Mouse (Mus musculus) stomach, postnatal 0 days (tissue): ENCODE data around the gene Ranbp9.

Experiments used
- CTCF ChIP-seq: IDR thresholded peaks from 2 replicates; pipeline ENCODE4 v1.5.1; 2016; ENCODE audit warnings: antibody characterized with exemption, low read depth, mild to moderate bottlenecking, moderate library complexity
- EP300 ChIP-seq: optimal IDR thresholded peaks from 2 replicates; pipeline ENCODE3; 2016; ENCODE audit warnings: antibody characterized with exemption

- TF ChIP-seq CTCF (no peak), EP300 (no peak)
Observed at GRCm38 (mm10) chr13:43443706-43444105, 37.4 kb downstream of the Ranbp9 start.
